Mouse (Mus musculus) kidney, embryonic 14.5 days (tissue): ENCODE results near the gene Col4a1. TPM values are rescaled to one million over a fixed set of nuclear protein-coding genes. Genes with fewer than 3 reads are reported as not detected.

Experiments
- ATAC-seq: fragments of 200-750 bp; cut with Nextera tagmentation; 2 replicates; pipeline ENCODE4 v1.8.0; 2017; ENCODE audit warnings: moderate number of reproducible peaks, mild to moderate bottlenecking, moderate TSS enrichment, moderate library complexity; ENCODE audit not compliant: low FRiP score, low TSS enrichment
- H3K27ac ChIP-seq: fragments of 300-500 bp; sonication (generic); 2 replicates; pipeline ENCODE4 v1.5.1; 2014; ENCODE audit warnings: low read depth, mild to moderate bottlenecking, low read length, moderate library complexity, mixed read lengths
- H3K27me3 ChIP-seq: fragments of 300-500 bp; sonication (generic); 2 replicates; pipeline ENCODE4 v1.6.1; 2014; ENCODE audit warnings: mild to moderate bottlenecking, low read length; ENCODE audit not compliant: control insufficient read depth, insufficient read depth
- H3K36me3 ChIP-seq: fragments of 300-500 bp; sonication (generic); 2 replicates; pipeline ENCODE4 v1.6.1; 2014; ENCODE audit warnings: low read length, mixed read lengths; ENCODE audit not compliant: control insufficient read depth, insufficient read depth
- H3K4me1 ChIP-seq: fragments of 300-500 bp; sonication (generic); 2 replicates; pipeline ENCODE4 v1.6.1; 2014; ENCODE audit warnings: low read length, mixed read lengths; ENCODE audit not compliant: control insufficient read depth, insufficient read depth
- H3K4me2 ChIP-seq: fragments of 300-500 bp; sonication (generic); replicated peaks from 2 replicates; pipeline ENCODE4 v1.6.1; 2014; ENCODE audit warnings: low read depth, mild to moderate bottlenecking, low read length
- H3K4me3 ChIP-seq: fragments of 300-500 bp; sonication (generic); 2 replicates; pipeline ENCODE4 v1.5.1; 2014; ENCODE audit warnings: mild to moderate bottlenecking, low read length
- H3K9ac ChIP-seq: fragments of 300-500 bp; sonication (generic); 2 replicates; pipeline ENCODE4 v1.6.1; 2014; ENCODE audit warnings: low read depth, mild to moderate bottlenecking, low read length, moderate library complexity
- H3K9me3 ChIP-seq: fragments of 300-500 bp; sonication (generic); 2 replicates; pipeline ENCODE4 v1.6.1; 2016; ENCODE audit warnings: low read length; ENCODE audit not compliant: control insufficient read depth
- WGBS: fragments of 180-500 bp; shearing (Covaris S2); extraction: QIAGEN DNeasy Blood & Tissue Kit; methylation state at CpG from one replicate; pipeline ENCODE4 v1.1.7; 2014; 5-methylcytosine and 5-hydroxymethylcytosine counted together
- polyA plus RNA-seq: library from polyadenylated mRNA; unstranded; fragments of >200 nt; fragmentation: Nextera tagmentation; extraction: Ambion mirVana; gene quantifications from 2 replicates; pipeline ENCODE4 v1.2.1, GENCODE M21; 2014

Gene Col4a1
- polyA plus RNA-seq, 1 experiment from 2014 or later = 322 TPM

DNA sequence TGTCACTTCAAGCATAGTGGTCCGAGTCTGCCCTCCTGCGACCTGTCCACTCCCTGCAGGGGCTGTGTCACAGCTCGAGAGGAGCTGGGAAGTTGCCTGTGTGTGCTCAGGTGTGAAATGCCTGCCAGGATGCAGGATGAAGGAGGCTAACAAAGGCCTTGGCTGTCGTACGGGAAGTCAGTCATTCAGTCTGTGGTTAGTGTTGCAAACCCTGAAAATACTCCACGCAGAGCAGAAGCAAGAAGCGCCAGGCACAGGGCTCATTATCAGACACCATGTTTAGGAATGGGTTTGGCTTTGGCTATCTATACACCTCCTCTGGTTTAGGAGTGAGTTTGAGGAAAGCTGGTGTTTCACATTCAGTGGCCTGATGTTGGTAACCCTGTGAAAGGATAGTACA is 114.0 kb downstream of the Col4a1 start:
- H3K4me1 ChIP-seq = no peaks in the 10 kb centered on the region
- WGBS = 52% methylated on average over 7 of the region's 7 CpGs
- no peak overlapping the region for H3K9ac ChIP-seq
- no peaks in the 10 kb centered on the region for H3K9me3 ChIP-seq
- H3K27me3 ChIP-seq = no peaks in the 10 kb centered on the region
- no peak overlapping the region for H3K4me2 ChIP-seq
- H3K27ac ChIP-seq = no peak overlapping the region
- peaks cover 56% of the 10 kb centered on the region for H3K36me3 ChIP-seq
- 0 out of 2 replicates have a peak, but pooled peaks have one; percentile 43 for ATAC-seq
- H3K4me3 ChIP-seq = no peak overlapping the region

- no peak for ATAC-seq
- peaks cover 49% of the 10 kb centered on the region for H3K36me3 ChIP-seq
- H3K27me3 ChIP-seq = no peaks in the 10 kb centered on the region
- H3K4me1 ChIP-seq = 0 out of 2 replicates have a peak, but pooled peaks cover 4% of the 10 kb centered on the region
- no peak overlapping the region for H3K9ac ChIP-seq
- no peak overlapping the region for H3K4me3 ChIP-seq
- H3K27ac ChIP-seq = no peak overlapping the region
- no peaks in the 10 kb centered on the region for H3K9me3 ChIP-seq
- H3K4me2 ChIP-seq = no peak overlapping the region
- WGBS = 64% methylated on average over 3 of the region's 3 CpGs
Measured at GRCm38 (mm10) chr8:11197988-11198387, 114.6 kb downstream of the Col4a1 start.

DNA sequence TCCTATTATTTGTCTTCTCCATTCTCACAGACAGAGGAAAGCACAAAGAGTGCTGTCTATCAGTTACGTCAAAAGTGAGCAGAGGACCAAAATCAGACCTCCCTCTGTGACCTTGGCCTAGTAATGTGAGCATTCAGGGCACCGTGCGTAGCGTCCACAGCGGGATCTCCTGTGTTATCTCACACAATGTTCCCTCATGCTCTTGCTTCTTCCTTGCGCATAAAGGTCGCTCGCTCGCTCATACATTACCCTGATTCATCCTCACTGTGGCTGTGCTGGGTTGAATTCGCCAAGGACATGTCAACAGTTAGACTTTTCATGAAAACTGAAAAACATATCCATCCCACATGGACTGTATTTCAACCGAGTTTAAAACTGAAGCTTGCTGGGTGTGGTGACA is 115.4 kb downstream of the Col4a1 start:
- Histone ChIP-seq H3K4me3 (no peak overlapping the region), H3K9ac (no peak overlapping the region), H3K36me3 (peaks cover 42% of the 10 kb centered on the region), H3K27ac (no peak overlapping the region), H3K4me1 (0 out of 2 replicates have a peak, but pooled peaks cover 4% of the 10 kb centered on the region), H3K9me3 (no peaks in the 10 kb centered on the region), H3K27me3 (no peaks in the 10 kb centered on the region), H3K4me2 (no peak overlapping the region)
- WGBS = 84% methylated on average over 11 of the region's 11 CpGs
- ATAC-seq = no peak

DNA sequence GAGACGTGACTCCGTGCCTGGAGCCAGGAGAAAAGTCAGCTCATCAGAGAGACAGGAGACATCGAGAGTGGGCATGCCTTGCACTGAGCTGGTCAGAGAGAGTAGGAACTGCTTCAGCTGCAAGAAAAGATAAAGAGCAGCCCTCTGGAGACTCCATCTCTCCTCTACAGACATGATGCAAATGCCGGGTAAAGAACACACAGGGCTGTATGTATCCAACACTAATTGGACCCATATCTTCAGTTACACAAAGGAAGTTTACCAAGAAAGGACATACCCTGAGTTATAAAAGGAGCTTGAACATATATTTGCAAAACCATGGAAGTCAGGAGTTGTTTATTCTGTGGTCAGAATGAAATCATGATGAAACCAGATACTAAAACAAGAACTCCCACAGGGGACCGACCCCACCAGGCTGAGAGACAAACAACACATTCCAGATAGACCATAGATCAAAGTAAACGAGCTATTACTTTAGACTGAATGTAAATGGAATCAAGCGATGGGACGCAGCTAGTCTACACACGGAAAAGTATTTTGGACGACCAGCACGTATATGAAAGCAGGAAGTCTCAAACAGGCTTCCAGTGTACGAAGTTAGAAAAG is 119.8 kb downstream of the Col4a1 start:
- 40% methylated on average over 12 of the region's 12 CpGs for WGBS
- no peak for ATAC-seq
- H3K27ac ChIP-seq = peak overlapping the region; percentile 14; the same call in 1 of the 2 replicates

DNA sequence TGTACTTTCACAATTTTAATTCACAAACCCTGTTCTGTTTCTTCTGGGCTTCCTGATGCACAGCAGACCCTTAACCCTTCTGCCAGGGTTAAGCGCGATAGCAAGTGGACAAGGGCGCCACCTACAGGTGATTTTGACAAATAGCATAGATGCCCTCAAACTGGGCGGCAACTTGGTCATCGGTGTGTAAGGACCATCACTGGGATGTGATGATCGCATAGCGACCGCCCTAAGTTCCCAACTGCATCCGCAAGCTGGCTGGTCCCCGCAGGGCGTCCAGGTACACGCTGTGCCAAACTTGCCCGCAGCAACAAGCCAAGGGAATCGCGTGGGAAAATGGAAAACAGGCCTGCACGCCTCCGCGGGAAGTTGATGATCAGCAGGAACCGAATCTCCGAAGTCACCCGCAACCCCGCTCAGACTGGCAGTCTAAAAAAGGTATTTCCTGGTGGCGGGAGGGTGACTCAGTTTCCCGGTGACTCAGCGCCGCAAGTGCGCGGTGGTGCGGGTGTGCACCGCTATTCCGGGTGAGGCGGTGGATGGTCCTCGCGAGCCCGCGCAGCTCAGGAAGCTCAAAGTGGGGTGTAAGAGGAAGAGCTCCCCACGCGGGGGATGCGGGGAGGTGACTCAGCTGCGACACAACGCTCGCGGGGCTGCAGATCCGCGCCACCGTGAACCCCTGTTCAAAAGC is 124.9 kb downstream of the Col4a1 start:
- ATAC-seq = peak; percentile 58
- Histone ChIP-seq H3K36me3 (no peaks in the 10 kb centered on the region), H3K9me3 (no peaks in the 10 kb centered on the region), H3K27ac (no peak overlapping the region), H3K4me2 (peak overlapping the region; percentile 85), H3K4me1 (peaks cover 14% of the 10 kb centered on the region; the same call in 1 of the 2 replicates), H3K9ac (peak overlapping the region; percentile 37), H3K4me3 (peak overlapping the region; percentile 43), H3K27me3 (peaks cover 11% of the 10 kb centered on the region)
- 1% methylated on average over 46 of the region's 46 CpGs for WGBS

More for the DNA sequence above, 119.8 kb downstream of the Col4a1 start:
- Histone ChIP-seq H3K4me3 (no peak overlapping the region), H3K4me1 (peaks cover 10% of the 10 kb centered on the region; the same call in 1 of the 2 replicates), H3K9ac (no peak overlapping the region), H3K36me3 (peaks cover 5% of the 10 kb centered on the region; the same call in 1 of the 2 replicates), H3K27me3 (peaks cover 9% of the 10 kb centered on the region), H3K4me2 (no peak overlapping the region), H3K9me3 (no peaks in the 10 kb centered on the region)

GRCm38 (mm10) chr8:11186456-11186855 is 126.2 kb downstream of the Col4a1 start:
- no peak for ATAC-seq
- Histone ChIP-seq H3K4me3 (no peak overlapping the region), H3K27ac (no peak overlapping the region), H3K27me3 (peaks cover 11% of the 10 kb centered on the region), H3K36me3 (no peaks in the 10 kb centered on the region), H3K4me1 (peaks cover 20% of the 10 kb centered on the region; the same call in 1 of the 2 replicates), H3K9me3 (no peaks in the 10 kb centered on the region), H3K4me2 (no peak overlapping the region), H3K9ac (no peak overlapping the region)
- WGBS = 82% methylated on average over 4 of the region's 4 CpGs

- no peak overlapping the region for H3K27ac ChIP-seq
- WGBS = 100% methylated on average over 2 of the region's 2 CpGs
- no peak overlapping the region for H3K4me3 ChIP-seq
- peaks cover 11% of the 10 kb centered on the region for H3K27me3 ChIP-seq
- H3K4me1 ChIP-seq = peaks cover 20% of the 10 kb centered on the region; the same call in 1 of the 2 replicates
- no peak for ATAC-seq
- H3K4me2 ChIP-seq = no peak overlapping the region
- no peaks in the 10 kb centered on the region for H3K9me3 ChIP-seq
- H3K36me3 ChIP-seq = no peaks in the 10 kb centered on the region
- H3K9ac ChIP-seq = no peak overlapping the region
Measured at GRCm38 (mm10) chr8:11185672-11186071, 127.0 kb downstream of the Col4a1 start.

- Histone ChIP-seq H3K27ac (no peak overlapping the region), H3K4me3 (no peak overlapping the region), H3K27me3 (peaks cover 11% of the 10 kb centered on the region), H3K36me3 (no peaks in the 10 kb centered on the region), H3K9ac (no peak overlapping the region), H3K4me2 (no peak overlapping the region), H3K4me1 (peaks cover 22% of the 10 kb centered on the region; the same call in 1 of the 2 replicates), H3K9me3 (no peaks in the 10 kb centered on the region)
- no peak for ATAC-seq
- 40% methylated on average over 9 of the region's 9 CpGs for WGBS
Measured at GRCm38 (mm10) chr8:11183611-11184031, 129.0 kb downstream of the Col4a1 start.

- H3K36me3 ChIP-seq = no peaks in the 10 kb centered on the region
- no peak overlapping the region for H3K27ac ChIP-seq
- H3K4me1 ChIP-seq = peaks cover 15% of the 10 kb centered on the region; the same call in 1 of the 2 replicates
- no peak; the same call in 1 of the 2 replicates for ATAC-seq
- no peak overlapping the region for H3K9ac ChIP-seq
- H3K4me2 ChIP-seq = no peak overlapping the region
- H3K4me3 ChIP-seq = no peak overlapping the region
- H3K9me3 ChIP-seq = no peaks in the 10 kb centered on the region
- WGBS = 72% methylated on average over 12 of the region's 12 CpGs
- H3K27me3 ChIP-seq = peaks cover under 1% of the 10 kb centered on the region; the same call in 1 of the 2 replicates
Measured at GRCm38 (mm10) chr8:11182606-11183005, 130.0 kb downstream of the Col4a1 start.
